Mouse (Mus musculus): ENCODE measurements around the gene Brinp3. TPM values are rescaled to one million over a fixed set of nuclear protein-coding genes. Genes with fewer than 3 reads are reported as not detected.

Gene Brinp3
- polyA plus RNA-seq (2012; rRNA removed) (0.01 TPM in 1 of 2 replicates, not detected in the other), polyA plus RNA-seq (2014; fragmentation: Nextera tagmentation; extraction: Ambion mirVana) (not detected in 2 replicates)

DNA sequence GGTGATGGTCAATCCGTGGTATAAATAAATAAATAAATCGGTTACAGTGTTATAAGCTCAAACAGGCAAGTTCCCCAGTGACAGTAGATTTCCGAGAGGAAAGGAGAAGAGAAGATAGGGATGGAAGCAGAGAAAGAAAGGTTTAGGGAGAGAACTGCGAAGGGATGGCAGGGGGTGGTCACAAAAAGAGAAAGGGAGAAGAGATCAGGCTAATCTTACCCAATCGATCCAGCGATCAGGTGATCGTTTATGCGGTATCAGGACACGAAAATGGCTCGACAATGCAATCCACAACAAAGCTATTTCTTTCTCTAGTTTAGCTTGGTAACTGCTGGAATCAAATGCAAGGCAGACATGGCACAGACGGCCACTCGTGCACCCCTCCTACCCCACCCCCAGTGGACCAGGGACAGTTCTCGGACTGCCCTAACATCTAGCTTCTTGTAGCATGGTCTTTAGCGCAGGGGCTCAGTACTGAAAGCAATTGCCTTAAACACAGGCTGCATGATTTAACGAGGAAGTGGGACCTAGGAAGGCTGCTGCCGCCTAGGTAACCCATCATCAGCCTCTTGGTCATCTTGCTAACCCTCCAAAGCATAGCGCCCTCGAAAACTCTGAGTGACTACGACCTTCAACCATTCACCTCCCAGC, at the start of gene Brinp3:
Brinp3 (plus strand) TSS at position 80 of the 651 bp plus-strand sequence.
- Histone ChIP-seq H3K27me3 (ENCODE audit: control insufficient read depth, insufficient read depth, low read length) (peaks cover 9% of the 10 kb centered on the region), H3K9ac (replicated peaks) (no peak within 1 kb of the TSS), H3K9me3 (ENCODE audit: control insufficient read depth, low read length) (no peaks in the 10 kb centered on the region), H3K4me1 (replicated peaks; ENCODE audit: control insufficient read depth in 2 of 2, insufficient read depth in 2 of 2, low read length in 1 of 2) (no peaks in the 10 kb centered on the region), H3K36me3 (replicated peaks; ENCODE audit: control insufficient read depth, insufficient read depth, low read depth) (no peaks in the 10 kb centered on the region), H3K4me2 (ENCODE audit: low read depth) (peak within 1 kb of the TSS; percentile 18; the same call in 1 of the 2 replicates), H3K27ac (no peak within 1 kb of the TSS), H3K4me3 (ENCODE audit: insufficient read depth in 1 of 2, low read depth in 2 of 2, low read length in 2 of 2) (no peak within 1 kb of the TSS)
- DNase-seq (ENCODE audit: low read depth in 3 of 3, low spot score in 3 of 3) (no peak), ATAC-seq (ENCODE audit: insufficient read depth) (no peak)
- TF ChIP-seq EP300 (IDR thresholded peaks at IDR 0.05; ENCODE audit: low read depth) = no peak
- no peak for TF ChIP-seq CTCF (IDR thresholded peaks at IDR 0.05; ENCODE audit: low read depth)
- WGBS (ENCODE audit: insufficient replicate concordance) = 2% methylated on average over 19 of the region's 19 CpGs

DNA sequence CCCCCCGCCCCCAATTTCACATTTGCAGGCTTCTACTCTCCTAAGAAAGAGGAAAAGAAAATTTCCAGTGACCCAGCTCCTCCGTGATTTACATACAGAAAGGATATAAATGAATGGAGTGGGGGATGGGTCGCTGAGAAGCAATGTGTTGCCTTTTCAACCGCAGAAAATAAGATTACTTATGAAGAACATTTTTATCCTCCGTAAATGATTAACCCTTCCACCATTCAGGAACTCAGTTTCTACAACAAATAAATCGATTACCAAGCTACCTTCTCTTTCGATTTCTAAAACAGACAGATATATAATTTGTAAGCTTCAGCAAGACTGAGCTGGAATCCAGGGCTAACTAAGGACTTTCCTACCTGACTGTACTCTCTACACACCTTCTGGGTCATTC, 339 bp upstream of the Brinp3 start:
- TF ChIP-seq EP300 (IDR thresholded peaks at IDR 0.05; ENCODE audit: low read depth) = no peak
- TF ChIP-seq CTCF (IDR thresholded peaks at IDR 0.05; ENCODE audit: low read depth) = no peak
- Histone ChIP-seq H3K9me3 (ENCODE audit: control insufficient read depth, low read length) (no peaks in the 10 kb centered on the region), H3K4me3 (ENCODE audit: insufficient read depth in 1 of 2, low read depth in 2 of 2, low read length in 2 of 2) (no peak overlapping the region), H3K4me2 (ENCODE audit: low read depth) (peak overlapping the region; percentile 18; the same call in 1 of the 2 replicates), H3K27ac (no peak overlapping the region), H3K27me3 (ENCODE audit: control insufficient read depth, insufficient read depth, low read length) (peaks cover 9% of the 10 kb centered on the region), H3K4me1 (replicated peaks; ENCODE audit: control insufficient read depth in 2 of 2, insufficient read depth in 2 of 2, low read length in 1 of 2) (no peaks in the 10 kb centered on the region), H3K36me3 (replicated peaks; ENCODE audit: control insufficient read depth, insufficient read depth, low read depth) (no peaks in the 10 kb centered on the region), H3K9ac (replicated peaks) (no peak overlapping the region)
- 15% methylated on average over 7 of the region's 7 CpGs for WGBS (ENCODE audit: insufficient replicate concordance)
- ATAC-seq (ENCODE audit: insufficient read depth) (no peak), DNase-seq (ENCODE audit: low read depth in 3 of 3, low spot score in 3 of 3) (no peak)

DNA sequence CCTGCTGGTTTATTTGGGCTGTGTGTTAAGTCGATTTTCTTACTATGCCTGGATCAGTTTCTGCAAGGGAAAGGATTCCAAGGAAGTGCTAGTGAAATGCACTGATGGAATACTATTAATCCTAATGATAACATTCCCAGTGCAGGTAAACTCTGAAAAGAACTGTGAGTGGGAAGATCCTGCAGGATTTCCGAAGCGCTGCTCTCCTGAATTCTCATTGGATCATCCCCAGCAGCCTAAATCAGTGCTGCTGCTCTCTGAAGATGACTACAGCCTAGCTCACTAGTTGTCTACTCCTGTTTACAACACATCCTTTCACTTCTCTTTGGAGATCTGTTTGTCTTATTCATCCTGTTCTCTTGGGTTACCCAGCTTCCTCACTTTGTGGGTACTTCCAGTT, 826 bp downstream of the Brinp3 start:
- no peak overlapping the region for H3K4me3 ChIP-seq (ENCODE audit: insufficient read depth in 1 of 2, low read depth in 2 of 2, low read length in 2 of 2)
- no peaks in the 10 kb centered on the region for H3K9me3 ChIP-seq (ENCODE audit: control insufficient read depth, low read length)
- no peak for ATAC-seq (ENCODE audit: insufficient read depth)
- no peaks in the 10 kb centered on the region for H3K4me1 ChIP-seq (replicated peaks; ENCODE audit: control insufficient read depth in 2 of 2, insufficient read depth in 2 of 2, low read length in 1 of 2)
- no peak for DNase-seq (ENCODE audit: low read depth in 3 of 3, low spot score in 3 of 3)
- TF ChIP-seq CTCF (IDR thresholded peaks at IDR 0.05; ENCODE audit: low read depth) (no peak), EP300 (IDR thresholded peaks at IDR 0.05; ENCODE audit: low read depth) (no peak)
- no peaks in the 10 kb centered on the region for H3K36me3 ChIP-seq (replicated peaks; ENCODE audit: control insufficient read depth, insufficient read depth, low read depth)
- no peak overlapping the region for H3K27ac ChIP-seq
- peaks cover 9% of the 10 kb centered on the region for H3K27me3 ChIP-seq (ENCODE audit: control insufficient read depth, insufficient read depth, low read length)
- no peak overlapping the region for H3K4me2 ChIP-seq (ENCODE audit: low read depth)
- 3% methylated on average over 3 of the region's 3 CpGs for WGBS (ENCODE audit: insufficient replicate concordance)
- H3K9ac ChIP-seq (replicated peaks) = no peak overlapping the region

DNA sequence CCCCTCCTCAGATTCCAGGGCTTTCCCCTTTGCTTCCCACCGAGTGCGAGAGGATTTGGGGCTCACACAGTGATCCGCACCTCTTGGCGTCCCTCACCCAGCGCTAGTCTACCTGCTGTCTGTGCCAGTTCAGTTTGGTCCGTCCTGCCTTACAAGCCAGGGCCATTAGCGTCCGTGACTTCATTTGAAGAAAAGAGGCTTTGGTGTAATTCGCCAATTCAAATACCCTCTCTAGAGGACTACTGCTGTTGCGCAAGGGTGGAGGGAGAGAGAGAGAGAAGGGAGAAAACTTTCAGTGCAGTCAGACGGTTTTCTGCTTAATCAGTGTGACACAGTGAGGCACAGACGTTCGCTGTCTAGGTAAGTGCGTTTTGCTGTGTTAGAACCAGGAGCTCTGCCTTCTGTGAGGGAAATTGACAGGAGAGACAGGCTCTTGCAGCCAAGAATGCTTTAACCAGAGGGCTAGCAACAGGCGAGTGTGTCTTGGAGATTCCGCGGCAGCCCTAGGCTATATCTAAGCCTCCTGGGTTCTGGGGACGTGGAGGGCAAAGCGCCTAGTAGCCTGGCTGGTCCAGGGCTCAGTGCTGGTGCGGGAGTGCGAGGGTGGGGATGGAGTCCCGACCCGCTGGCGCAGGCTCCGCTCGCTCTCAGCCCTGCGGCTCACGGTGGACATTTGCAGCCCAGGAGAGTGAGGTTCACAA, 3.0 kb downstream of the Brinp3 start:
- no peaks in the 10 kb centered on the region for H3K9me3 ChIP-seq (ENCODE audit: control insufficient read depth, low read length)
- ATAC-seq (ENCODE audit: insufficient read depth) (no peak), DNase-seq (ENCODE audit: low read depth in 3 of 3, low spot score in 3 of 3) (no peak)
- no peak for TF ChIP-seq CTCF (IDR thresholded peaks at IDR 0.05; ENCODE audit: low read depth)
- no peak for TF ChIP-seq EP300 (IDR thresholded peaks at IDR 0.05; ENCODE audit: low read depth)
- no peaks in the 10 kb centered on the region for H3K4me1 ChIP-seq (replicated peaks; ENCODE audit: control insufficient read depth in 2 of 2, insufficient read depth in 2 of 2, low read length in 1 of 2)
- peaks cover 9% of the 10 kb centered on the region for H3K27me3 ChIP-seq (ENCODE audit: control insufficient read depth, insufficient read depth, low read length)
- peak overlapping the region; percentile 44 for H3K4me2 ChIP-seq (ENCODE audit: low read depth)
- no peak overlapping the region; a peak in 1 of 4 replicates for H3K4me3 ChIP-seq (ENCODE audit: insufficient read depth in 1 of 2, low read depth in 2 of 2, low read length in 2 of 2)
- no peaks in the 10 kb centered on the region for H3K36me3 ChIP-seq (replicated peaks; ENCODE audit: control insufficient read depth, insufficient read depth, low read depth)
- H3K9ac ChIP-seq (replicated peaks) = no peak overlapping the region
- H3K27ac ChIP-seq = no peak overlapping the region
- under 1% methylated on average over 28 of the region's 28 CpGs for WGBS (ENCODE audit: insufficient replicate concordance)

DNA sequence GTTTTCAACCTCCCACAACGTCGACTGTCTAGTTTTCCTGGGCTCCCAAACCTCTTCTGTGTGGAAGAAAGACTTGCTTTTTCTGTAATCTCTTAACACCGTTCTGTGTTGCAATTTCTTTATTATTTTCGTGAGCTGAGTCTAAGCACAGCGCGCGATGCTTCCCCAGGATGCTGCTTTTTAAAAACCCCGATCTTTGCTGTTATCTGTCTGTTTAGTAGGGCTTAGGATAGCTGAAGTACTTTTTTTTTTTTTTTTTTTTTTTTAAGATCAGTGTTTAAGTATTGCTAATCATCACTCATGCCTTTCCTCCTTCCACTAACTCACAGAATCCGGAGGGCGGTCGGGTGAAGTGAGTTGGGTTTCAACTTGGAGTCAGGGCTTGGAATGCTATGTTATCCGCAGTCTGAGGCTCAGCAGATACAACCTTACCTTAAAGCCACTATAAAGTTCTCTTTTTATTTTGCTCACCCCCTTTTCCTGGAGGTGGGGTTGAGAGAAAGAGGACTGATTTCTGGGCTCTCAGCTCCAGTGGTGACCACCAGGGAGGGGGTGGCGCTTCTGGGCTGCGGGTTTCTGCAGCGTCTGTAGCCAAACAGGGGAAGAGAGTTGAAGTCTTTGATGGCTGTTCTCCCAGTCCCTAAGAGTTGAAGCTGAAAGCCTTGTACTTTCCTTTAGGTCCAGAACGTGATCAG, 3.7 kb downstream of the Brinp3 start:
- no peaks in the 10 kb centered on the region for H3K36me3 ChIP-seq (replicated peaks; ENCODE audit: control insufficient read depth, insufficient read depth, low read depth)
- H3K27me3 ChIP-seq (ENCODE audit: control insufficient read depth, insufficient read depth, low read length) = peaks cover 9% of the 10 kb centered on the region
- WGBS (ENCODE audit: insufficient replicate concordance) = 1% methylated on average over 16 of the region's 16 CpGs
- H3K9ac ChIP-seq (replicated peaks) = no peak overlapping the region
- peak overlapping the region; percentile 44 for H3K4me2 ChIP-seq (ENCODE audit: low read depth)
- TF ChIP-seq EP300 (IDR thresholded peaks at IDR 0.05; ENCODE audit: low read depth) (no peak), CTCF (IDR thresholded peaks at IDR 0.05; ENCODE audit: low read depth) (no peak)
- no peaks in the 10 kb centered on the region for H3K9me3 ChIP-seq (ENCODE audit: control insufficient read depth, low read length)
- DNase-seq (ENCODE audit: low read depth in 3 of 3, low spot score in 3 of 3) = no peak
- H3K4me1 ChIP-seq (replicated peaks; ENCODE audit: control insufficient read depth in 2 of 2, insufficient read depth in 2 of 2, low read length in 1 of 2) = no peaks in the 10 kb centered on the region
- H3K27ac ChIP-seq = no peak overlapping the region
- ATAC-seq (ENCODE audit: insufficient read depth) = no peak
- H3K4me3 ChIP-seq (ENCODE audit: insufficient read depth in 1 of 2, low read depth in 2 of 2, low read length in 2 of 2) = no peak overlapping the region; a peak in 1 of 4 replicates

Data from liver, embryonic 14.5 days (tissue).